Mouse (Mus musculus) retina, adult 2 months (tissue): Measurements from ENCODE around the gene Snx6.
"Not testable (repeated sequence)": the region's sequence is repeated elsewhere in the genome, so short reads cannot be mapped to it uniquely, and the experiment has no call there.

Experiments used
- DNase-seq: peaks from one replicate; pipeline ENCODE4 v3.0.0-alpha.2; 2012; ENCODE audit warnings: low read depth, low spot score

The Snx6 gene

DNA sequence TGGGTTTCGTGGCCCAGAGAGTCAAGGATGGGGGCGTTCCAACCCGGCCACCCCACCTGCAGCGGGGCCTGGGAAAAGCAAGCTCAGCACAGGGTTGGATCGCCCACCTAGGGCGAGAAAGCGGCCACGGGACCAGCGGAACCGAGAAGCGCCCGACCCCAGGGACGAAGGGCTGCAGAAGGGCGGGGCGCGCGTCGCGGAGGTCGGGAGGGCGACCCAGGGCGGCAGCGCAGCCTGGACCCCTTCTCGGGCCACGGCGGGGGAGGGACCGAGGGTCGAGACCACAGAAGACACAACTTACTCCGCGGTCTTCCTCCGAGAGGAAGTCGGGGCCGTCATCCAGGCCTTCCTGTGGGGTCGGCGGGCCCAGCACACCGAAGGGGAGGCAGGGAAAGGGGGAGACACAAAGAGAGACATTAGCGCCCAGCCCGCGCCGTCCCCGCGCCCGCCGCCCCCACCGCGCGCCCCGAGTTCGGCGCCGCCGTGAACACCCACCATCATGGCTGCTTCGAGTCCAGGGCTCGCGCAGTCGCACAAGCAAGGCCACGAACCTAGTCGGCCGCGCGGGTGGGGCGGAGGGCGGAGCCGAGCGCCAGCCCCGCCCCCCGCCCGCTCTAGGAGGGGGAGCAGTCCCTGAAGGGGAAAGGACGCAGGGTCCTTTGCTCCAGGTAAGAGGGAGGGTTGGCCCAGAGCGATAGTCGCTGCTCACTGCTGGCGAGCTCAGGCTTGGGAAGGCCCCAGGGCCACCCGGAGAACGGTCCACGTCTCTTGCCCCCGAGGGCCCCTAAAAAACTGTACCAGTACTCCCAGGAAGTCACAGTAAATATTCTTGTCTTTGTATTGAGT is at the start of gene Snx6:
Snx6 (minus strand) TSS at position 551 of the 846 bp plus-strand sequence.
- peak; percentile 70 for DNase-seq

DNA sequence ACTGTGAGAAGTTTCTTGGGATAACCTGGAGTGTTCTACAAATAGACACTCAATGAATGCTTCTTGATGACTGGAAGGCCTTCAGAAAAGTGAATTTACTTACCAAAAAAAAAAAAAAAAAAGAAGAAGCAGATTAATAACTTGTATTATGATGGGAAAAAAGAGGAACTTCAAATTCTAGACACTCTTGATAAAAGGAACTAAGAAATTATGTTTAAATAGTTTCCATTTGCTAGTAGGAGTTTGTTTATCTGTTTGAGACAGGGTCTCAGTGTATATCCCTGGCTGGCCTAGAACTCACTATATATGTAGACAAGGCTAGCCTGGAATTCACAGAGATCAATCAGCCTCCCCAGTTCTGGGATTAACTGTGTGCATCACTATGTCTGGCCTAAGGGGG is 48.9 kb upstream of the Snx6 start:
- DNase-seq, result no peak

DNA sequence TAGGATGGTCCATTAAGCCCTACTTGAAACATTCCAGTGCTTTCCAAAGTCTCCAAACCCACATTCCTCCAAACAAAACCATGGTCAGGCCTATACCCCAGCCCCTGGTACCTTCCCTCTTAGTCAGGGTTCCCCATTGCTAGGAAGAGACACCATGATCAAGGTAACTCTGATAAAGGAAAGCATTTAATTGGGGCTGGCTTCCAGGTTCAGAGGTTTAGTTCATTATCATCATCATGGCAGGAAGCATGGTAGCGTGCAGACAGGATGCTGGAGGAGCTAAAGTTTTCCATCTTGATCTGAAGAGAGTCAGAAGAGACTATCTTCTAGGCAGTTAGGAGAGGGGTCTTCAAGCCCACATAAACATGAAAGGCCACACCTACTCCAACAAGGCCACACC is 46.1 kb upstream of the Snx6 start:
- DNase-seq, result no peak

DNA sequence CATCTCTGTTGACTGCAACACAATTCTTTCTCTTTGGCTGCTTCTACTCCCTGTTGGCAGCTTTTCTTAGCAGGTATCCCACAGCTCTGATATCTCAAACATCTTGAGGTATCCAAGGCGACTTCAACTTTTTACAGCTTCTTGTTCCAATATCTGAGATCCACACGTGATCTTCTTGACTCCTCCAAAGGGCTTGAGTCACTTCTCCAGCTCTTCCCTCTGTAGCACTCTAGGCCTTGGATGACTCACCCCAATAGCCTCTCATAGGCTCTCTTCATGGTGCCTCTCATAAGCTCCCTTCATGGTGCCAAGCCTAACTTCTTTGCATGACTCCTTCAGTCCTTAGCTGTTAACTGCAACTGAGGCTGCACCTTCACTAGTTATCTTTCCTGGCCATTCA is 44.3 kb upstream of the Snx6 start:
- no peak for DNase-seq

DNA sequence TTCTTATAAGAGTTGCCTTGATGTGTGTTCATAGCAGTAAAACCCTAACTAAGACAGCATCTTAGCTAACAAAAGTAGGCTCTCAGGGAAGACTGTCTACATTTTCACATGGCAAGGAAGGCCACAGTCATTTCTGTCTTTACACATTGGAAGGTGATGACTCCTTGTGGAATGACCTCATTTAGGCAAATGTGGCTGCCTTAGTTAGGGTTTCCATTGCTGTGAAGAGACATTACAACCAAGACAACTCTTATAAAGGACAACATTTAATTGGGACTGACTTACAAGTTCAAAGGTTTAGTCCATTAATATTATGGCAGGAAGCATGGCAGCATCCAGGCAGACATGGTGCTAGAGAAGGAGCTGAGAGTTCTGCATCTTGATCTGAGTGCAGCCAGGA is 43.4 kb upstream of the Snx6 start:
- no peak for DNase-seq

DNA sequence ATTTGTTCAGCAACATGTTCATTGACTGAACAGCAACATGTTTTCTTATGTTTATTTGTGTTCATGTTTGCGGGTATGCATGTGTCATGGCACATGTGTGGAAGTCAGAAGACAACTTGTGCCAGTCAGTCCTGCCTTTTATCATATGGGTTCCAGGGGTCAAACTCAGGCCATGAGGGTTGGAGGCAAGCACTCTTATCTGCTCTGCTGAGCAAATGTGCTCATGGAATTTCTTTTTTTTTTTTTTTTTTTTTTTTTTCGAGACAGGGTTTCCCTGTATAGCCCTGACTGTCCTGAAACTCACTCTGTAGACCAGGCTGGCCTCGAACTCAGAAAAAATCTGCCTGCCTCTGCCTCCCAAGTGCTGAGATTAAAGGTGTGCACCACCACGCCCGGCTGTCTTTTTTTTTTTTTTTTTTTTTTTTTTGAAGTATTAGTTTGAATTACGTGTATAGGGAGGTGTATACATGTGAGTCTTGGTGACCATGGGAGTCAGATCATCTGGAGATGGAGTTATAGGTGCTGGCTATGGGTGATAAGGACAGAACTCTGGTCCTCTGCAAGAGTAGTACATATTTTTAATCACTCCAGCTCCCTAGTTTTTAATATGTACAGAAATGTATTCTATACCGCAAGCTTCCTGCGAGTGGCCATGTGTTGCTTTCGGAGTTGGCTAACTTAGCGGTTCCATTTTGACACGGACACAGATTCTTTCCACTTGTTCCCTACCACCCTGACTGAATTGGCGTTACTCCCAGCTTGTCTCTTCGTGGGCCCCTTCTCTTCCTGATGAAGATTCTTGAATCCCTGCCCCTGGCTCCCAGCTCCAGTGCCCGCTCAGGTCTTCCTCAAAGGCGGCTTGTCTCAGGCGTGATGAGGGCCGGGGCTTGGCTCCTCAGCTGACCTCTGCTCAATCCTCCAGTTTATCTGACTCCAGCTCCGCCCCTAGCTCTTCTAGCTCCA is 40.4 kb upstream of the Snx6 start:
- no peak for DNase-seq

DNA sequence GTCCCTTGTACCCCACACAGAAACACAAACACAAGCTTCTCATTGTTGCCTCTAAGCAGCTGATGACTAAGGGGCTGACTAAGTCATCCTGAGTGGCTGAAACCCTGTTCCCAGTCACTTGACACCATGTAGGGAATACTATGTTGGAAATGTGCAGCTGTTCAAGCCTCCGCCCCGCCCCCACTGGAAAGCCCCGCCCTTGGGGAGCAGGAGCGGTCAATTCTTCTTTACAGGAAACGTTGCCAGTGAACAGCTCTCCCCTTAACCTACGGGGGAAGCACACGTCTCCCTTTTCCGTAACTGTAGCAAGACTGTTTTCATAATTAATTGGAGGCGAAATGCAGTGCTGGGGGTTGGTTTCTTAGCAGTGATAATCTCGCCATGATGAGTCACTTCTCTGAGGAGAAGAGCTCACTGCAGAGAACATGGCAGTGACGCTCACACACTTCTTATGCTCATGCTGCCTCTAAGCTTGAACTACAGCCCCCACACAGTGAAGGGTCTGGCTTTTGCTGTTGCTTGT is 39.5 kb upstream of the Snx6 start:
- no peak for DNase-seq

DNA sequence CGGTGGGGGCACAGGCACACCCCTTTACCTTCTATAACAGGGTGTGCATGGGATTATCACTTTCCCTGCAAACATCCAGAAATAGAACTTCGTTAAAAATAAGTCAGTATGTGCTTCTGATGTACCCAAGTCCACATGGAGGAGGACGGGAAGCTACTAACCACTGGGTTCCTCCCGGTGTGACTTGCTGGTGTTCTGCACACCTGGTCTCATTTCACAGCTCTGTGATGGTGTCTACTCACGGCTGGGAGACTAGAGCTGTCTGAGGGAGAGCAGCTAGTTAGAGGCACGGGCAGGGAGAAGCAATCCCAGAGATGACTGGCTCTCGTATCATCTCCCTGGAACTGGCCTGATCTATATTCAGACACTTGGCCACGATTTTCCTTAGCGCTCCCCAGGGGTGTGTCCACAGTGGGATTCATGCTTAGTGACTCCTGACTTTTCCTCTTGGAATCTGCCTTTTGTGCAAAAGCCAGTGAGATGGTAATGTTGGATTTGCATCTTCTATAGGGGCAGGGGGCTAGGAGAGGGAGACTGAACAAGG is 38.4 kb upstream of the Snx6 start:
- no peak for DNase-seq

DNA sequence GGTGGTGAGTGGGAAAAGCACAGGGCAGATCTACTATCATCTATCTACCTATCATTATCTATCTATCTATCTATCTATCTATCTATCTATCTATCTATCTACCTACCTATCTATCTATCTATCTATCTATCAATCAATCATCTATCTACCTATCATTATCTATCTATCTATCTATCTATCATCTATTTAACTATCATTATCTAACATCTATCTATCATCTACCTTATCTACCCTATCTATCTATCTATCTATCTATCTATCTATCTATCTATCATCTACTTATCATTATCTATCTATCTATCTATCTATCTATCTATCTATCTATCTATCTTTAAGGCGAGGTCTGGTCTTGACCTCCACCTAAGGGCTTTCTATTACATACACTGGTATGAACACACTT is 36.4 kb upstream of the Snx6 start:
- not testable (repeated sequence) for DNase-seq

DNA sequence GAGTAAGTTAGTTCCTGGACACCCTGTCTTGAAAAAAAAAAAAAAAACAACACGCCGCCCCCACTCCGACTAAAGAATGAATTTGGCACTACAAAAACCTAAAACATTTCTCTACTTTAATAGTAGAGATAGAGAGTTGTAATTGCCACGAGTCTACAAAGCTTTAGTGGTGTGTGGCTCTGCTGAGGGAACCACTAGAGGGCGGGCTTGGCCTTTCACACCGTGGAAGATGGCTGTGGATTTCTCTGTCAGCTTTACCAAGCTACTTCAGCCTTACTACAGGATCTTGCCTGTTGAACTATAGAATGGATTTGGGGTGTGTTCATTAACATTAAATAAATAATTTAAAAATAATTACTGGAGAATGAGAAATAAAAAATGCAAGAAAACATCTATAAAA is 35.1 kb upstream of the Snx6 start:
- peak; percentile 62 for DNase-seq

DNA sequence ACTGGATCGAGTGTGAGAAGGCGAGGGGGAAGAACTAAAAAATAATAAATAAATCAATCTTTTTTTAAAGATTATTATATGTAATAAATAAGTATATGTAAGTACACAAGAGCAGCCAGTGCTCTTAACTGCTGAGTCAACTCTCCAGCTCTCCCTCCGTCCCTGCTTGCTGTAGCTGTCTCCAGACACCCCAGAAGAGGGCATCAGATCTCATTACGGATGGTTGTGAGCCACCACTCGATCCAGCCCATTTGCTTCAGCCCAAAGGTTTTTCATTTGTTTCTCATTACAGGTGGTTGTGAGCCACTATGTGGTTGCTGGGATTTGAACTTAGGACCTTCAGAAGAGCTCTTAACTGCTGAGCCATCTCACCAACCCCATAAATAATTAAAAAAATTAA is 34.4 kb upstream of the Snx6 start:
- DNase-seq, result no peak

DNA sequence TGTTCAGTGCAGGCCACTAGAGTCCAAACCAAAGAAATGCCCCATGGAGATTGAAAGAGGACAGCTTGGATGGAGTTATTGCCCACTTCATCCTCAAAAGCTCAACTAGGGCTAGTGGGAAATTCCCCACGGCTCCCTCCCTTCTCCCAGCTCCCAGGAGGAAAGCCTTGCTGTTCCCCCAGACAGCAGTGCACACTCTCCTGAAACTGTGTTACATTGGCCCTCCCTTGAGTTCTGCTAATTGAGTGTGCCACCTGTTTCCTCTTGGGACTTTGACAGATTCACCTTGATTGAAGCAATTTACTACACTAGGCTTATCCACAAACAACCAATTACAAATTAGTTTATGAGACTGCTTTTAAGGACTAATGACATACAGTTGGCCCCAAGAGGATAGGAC is 32.5 kb upstream of the Snx6 start:
- DNase-seq, result no peak

DNA sequence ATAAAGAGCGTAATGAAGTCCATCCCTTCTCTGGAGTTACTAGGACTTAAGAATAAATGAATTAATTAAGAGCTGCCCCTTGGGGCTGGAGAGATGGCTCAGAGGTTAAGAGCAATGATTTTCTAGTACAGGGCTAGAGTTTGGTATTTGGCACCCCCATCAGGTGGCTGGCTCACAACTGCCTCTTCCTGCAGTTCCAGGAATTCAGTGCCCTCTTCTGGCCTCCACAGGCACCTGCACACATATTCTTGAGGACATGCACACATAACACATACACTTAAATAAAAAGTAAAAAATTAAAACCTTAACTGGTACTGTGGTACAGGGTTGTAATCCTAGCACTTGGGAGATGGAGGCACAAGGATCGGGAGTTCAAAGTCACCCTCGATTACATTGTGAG is 29.7 kb upstream of the Snx6 start:
- DNase-seq, result no peak

DNA sequence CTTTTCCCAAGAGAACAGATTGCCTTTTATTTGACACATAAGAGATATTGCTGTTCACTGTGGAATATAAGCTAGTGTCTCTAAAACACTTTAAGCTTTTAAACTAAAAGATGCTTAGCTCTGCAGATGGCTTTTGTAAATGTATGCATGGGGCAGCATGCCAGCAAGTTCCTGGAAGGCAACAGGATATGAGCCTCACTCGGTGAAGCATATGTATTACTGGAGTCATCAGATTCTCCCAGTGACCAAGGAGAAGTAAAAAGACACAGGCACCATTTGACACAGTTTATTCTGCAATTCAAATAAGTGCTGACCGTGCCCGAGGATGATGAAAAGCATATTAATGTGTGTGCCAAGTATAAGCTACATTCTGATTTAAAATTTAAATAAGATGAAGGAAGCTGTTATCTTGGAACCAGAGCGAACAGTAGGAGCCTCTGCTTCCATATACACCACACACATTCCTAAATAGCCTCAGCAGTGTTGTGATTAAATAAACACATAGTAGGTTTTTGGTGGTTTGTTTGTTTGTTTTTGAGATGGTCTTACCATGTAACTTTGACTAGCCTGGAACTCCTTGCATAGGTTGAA is 27.4 kb upstream of the Snx6 start:
- no peak for DNase-seq

DNA sequence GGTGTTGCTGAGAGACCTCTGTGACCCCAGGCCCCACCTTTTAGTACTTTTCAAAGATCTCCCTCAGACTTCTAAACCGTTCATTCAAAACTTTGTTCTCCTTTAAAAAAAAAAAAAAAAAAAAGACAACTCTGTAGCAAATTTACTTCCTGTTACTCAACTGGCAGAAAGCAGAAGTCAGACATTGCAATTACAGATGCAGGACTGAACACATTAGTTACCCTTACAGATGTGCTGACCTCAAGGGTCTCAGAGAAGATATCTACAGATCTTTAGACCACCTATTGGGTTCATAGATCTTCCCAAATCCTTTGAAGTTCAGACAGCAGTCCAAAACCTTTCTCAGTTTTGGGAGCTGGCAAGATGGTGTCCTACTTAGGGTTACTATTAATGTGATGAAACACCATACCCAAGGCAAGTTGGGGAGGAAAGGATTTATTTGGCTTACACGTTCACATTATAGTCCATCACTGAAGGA is 25.2 kb upstream of the Snx6 start:
- DNase-seq, result no peak

DNA sequence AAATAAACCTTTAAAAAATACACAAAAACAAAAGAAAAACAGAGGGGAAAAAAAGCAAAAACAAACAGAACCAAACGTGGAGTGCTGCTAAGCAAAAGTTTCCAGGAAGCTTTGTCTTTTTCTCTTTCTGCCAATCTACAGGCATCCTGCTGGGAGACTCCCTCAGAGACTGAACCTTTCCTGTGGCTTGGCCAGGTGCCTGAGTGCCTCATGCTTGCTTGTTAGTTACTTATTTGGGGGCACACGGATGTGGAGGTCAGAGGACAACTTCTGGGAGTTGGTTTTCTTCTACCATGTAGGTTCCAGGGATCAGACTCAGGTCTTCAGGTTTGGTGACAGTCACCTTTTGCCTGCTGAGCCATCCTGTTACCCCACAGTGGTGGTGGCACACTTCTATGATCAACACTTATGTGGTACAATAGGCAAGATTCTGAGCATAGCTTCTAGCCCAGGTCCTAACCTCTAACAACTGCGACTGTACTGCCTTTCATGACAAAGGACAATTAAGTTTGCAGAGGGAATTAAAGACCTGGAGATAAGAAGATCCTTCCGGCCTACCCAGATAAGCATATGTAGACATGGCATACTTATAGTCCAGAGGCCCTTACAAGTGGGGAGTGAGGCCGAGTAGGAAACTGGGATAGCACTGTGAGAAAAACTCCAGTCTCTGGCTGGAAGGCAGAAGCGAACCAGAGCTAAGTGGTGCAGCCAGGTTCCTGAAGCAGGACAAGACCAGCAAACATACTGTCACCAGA is 23.9 kb upstream of the Snx6 start:
- DNase-seq, result no peak

DNA sequence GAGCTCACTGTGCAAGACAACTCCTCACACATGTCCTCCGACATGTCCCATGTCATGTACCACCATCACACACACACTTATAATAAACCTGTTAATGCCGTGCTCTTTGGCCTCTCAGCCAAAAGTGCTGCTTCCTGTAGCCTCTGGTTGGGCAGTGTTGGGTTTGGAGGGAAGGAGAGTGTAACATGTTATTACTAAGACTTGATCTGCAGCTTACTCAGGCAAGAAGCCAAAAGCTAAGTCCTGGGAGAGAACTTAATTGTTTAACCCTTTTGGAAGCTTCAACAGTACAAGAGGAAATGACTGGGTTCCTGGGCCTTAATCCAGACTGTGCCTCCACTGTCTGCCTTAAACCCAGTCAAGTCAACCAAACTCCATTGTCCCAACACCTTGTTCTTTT is 14.6 kb upstream of the Snx6 start:
- DNase-seq, result no peak

DNA sequence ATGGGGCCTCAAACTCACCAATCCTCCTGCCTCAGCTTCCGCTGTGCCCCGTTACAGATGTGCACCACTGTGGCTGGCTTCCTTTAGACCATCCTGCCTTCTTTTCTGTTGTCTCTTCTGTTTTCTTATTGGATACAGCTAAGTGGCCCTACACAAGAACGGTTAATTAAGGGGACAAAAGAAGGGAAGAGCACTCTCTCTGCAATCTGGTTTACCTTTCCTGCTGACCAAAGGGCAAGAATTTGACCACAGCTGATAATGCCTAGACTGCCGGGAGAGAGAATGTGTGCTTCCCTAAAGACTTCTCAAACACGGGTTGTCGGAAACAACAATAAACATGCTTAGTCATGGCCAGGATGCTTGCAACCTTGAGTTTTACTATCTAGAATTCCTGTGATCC is 12.0 kb upstream of the Snx6 start:
- no peak for DNase-seq

DNA sequence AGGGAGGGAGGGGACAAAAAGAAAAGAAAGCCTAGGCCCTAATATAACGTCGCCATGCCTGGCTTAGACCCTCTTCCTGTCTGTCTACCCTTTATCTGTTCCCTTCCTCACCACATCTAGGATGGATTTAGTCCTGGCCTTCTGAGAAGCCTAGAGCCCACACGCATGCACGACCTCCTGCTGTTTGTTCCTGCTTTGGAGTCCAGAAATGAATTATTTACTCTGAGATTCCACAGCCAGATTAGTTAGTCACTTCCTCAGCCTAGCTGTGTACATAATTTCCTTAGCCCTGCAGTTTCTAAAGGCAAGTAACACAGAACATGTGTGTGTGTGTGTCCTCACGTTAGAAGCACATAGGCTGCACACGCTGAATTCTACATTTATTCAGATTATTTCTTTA is 10.6 kb upstream of the Snx6 start:
- DNase-seq, result no peak

DNA sequence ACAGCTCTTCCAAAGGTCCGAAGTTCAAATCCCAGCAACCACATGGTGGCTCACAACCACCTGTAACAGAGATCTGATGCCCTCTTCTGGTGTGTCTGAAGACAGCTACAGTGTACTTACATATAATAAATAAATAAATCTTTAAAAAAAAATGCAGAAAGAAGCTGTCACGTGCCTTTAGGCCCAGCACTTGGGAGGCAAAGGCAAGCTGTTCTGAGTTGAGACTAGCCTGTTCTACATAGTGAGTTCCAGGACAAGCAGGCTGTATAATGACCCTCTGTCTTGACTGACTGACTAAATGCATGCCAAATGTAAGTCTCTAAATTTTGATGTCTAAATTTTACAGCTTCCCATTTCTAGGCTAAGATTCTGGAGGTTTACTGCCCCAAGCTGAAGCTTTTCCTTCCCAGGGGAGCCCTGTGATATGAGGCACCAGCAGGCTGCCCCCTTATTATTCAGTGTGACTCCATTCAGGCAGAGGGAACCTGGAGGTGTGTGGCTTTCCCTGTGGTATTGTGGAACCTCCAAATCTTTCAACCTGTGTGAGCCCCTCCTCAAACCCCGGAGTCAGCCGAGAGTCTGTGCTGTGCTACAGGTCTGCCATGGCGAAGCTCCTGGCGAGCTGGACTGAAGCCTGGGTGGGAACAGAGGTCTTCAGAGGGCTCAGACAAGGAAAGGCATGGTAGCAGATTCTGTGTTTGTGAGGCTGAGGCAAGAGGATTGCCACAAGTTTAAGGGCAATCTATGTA is 9.9 kb upstream of the Snx6 start:
- DNase-seq, result no peak
